Mouse (Mus musculus): ENCODE measurements around the gene Vmn1r86.
A peak's percentile ranks its signal among the peaks of the same experiment; 100 is the strongest.

Vmn1r86 gene

GRCm38 (mm10) chr7:13119817-13120216 is at the start of gene Vmn1r86:
Gene Vmn1r86, minus strand, starts transcription at chr7:13119917.
- no peak for DNase-seq (ENCODE audit: low read depth, low spot score)

- no peak for DNase-seq (ENCODE audit: low read depth, low spot score)
These were observed 39.6 kb upstream of the Vmn1r86 start, which contains the start of gene Vmn1r88 for GRCm38 (mm10) chr7:13159268-13159667. Gene Vmn1r88, plus strand, starts transcription at chr7:13159568.

- DNase-seq (ENCODE audit: low read depth, low spot score), result no peak
These were observed 20.3 kb upstream of the Vmn1r86 start, which contains the start of gene Vmn1r87 for GRCm38 (mm10) chr7:13140057-13140456. Gene Vmn1r87, minus strand, starts transcription at chr7:13140157.

GRCm38 (mm10) chr7:13137340-13137739 is 17.6 kb upstream of the Vmn1r86 start:
- no peak for DNase-seq (ENCODE audit: low read depth, low spot score)

DNA sequence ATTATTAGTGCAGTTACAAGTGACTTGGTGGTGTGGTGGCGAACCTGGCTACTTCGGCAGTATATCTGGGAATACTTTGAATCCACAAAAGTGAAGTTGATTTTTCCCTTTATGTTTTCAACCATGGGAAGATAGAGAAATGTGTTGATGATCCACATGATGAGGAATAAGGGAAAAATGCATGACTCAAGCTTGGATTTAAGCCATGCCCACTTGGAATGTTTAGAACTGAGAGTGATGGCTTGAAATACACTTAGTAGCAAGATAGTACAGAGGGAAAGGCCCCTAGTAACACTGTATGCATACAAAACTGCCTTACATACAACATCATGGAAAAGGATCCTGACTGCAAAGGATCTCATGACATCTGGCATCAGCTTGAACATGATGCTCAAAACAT is 12.1 kb upstream of the Vmn1r86 start:
- DNase-seq (ENCODE audit: low read depth, low spot score), result no peak

DNA sequence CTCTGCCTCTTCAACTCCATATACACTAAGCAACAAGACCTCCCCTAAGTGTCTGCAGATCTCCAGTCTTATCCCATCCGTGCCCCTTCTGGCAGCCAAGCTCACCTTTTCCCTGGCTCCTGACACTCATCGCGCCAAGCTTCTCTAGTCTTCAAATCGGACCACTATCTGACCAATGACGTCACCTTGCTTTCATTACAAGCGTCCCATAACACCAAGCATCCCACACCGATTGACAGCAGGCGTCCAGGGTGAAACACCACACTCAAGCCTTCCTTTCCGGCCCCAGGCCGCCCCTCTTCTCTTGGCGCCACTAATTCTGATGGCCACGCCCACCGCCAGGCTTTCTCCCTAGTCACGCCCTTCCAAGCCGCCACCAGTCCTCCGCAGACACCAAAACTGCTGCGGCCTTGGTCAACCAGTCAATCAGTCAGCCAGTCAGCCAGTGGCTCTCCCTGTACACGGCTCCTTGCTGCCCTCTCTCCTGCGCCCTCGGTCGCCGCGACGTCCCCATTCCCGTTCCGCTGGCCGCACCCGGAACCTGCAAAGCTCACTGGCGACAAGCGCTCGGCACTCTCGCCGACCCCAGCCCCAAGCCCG is 3.9 kb upstream of the Vmn1r86 start:
- peak; percentile 52 for DNase-seq (ENCODE audit: low read depth, low spot score)

DNA sequence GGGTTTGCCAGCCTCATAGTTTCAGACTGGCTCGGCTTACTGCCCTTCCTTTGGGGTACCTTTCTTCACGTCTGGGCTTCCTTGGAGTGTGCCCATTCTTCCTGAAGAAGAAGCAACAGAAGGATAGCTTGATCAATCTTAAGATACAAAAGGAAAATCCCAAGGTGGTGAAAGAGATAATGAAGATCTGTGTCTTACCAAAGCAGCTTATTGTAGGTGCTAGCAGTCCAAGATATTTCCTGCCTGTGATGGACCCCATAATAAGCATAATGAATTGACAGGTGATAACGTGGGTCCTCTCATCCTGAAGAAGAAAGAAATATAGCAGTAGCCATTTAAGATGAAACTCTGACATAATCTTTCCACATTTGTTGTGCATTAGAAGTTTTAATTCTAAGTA is 24.6 kb downstream of the Vmn1r86 start, which contains the start of gene Vmn1r85:
Vmn1r85 (minus strand) TSS at position 101 of the 400 bp plus-strand sequence.
- DNase-seq (ENCODE audit: low read depth, low spot score), result no peak

DNA sequence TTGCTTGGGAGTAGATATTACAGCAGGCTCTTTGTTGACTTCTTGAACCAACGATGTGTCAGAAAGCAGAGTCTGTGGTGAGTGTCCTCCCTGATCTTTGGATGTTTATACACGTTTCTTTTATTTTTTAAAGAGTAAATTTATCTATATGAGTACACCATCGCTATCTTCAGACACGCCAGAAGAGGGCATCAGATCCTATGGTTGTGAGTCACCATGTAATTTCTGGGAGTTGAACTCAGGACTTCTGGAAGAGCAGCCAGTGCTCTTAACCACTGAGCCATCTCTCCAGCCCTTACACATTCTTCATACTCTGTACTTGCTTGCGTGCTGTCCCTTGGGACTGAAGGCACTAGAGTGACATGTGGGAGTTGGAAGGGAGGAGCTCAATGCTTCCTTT is 47.4 kb downstream of the Vmn1r86 start:
- peak; percentile 35 for DNase-seq (ENCODE audit: low read depth, low spot score)

DNA sequence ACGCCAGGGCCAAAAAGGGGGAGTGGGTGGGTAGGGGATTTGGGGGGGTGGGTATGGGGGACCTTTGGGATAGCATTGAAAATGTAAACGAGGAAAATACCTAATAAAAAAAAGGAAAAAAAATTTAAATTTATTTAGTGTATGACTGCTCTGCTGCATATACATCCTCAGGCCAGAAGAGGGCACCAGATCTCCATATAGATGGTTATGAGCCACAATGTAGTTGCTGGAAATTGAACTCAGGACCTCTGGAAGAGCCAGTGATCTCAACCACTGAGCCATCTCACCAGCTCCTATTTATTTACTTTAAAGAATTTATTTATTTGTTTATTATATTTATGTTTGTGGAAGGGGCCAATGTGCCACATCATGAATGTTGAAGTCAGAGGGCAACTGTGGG is 56.3 kb downstream of the Vmn1r86 start:
- DNase-seq (ENCODE audit: low read depth, low spot score), result peak; percentile 40

- DNase-seq (ENCODE audit: low read depth, low spot score), result peak; percentile 98
These were observed 60.2 kb downstream of the Vmn1r86 start for GRCm38 (mm10) chr7:13059536-13059935.

- DNase-seq (ENCODE audit: low read depth, low spot score), result peak; percentile 74
These were observed 62.6 kb downstream of the Vmn1r86 start for GRCm38 (mm10) chr7:13056913-13057700.

DNA sequence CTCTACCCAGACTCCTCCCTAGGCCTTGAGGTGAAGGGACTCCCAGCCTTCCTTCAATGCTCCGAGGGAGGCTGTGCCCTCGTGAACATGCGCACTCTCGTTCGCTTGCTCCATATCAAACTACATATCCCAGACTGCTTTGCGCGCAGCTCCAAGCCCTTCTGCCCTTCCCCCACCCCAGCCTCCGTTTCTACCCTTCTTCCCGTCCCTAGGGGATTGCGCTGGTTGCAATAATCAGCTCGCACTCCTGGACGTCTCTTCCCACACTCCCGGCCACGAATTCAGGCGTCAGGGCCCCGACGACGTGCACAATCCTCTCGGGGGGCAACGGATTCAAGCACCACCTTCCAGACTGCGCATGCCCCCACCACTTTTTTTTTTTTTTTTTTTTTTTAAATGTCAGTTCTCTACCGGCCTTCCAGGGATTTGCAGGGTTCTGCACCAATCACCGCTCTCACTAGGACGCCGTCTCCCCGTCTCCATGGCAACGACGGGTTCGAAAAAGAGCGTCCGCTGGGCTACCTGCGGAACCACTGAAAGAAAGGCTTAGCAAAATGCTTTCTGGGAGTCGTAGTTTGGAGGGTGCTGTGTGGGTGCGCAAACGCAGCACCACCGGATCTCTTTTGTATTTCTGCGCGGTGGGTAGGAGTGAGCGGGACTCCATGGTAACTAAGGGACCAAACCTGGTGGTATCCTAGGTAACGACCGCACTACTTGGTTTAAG is 65.3 kb downstream of the Vmn1r86 start, which contains the start of gene Mzf1:
Mzf1 (minus strand) TSS at position 478 of the 724 bp plus-strand sequence.
- peak; percentile 100 for DNase-seq (ENCODE audit: low read depth, low spot score)

DNA sequence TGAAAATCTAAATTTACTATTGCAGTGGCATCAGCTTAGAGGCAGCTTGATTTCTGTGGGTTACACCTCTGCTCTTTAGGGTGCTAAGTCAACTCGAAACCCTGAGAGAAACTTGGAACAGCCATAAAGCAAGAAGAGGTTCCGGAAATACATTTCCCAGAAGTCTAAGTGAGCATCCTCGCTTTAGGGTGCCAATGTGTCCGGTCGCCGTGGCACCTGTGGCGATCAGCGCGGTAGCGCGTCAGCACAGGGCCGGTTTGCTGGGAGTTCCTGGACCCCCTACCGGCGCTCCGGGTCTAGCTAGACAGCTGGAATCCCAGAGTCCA is 65.8 kb downstream of the Vmn1r86 start:
- DNase-seq (ENCODE audit: low read depth, low spot score), result no peak

GRCm38 (mm10) chr7:13053501-13053900 is 66.2 kb downstream of the Vmn1r86 start:
- DNase-seq (ENCODE audit: low read depth, low spot score), result no peak

DNA sequence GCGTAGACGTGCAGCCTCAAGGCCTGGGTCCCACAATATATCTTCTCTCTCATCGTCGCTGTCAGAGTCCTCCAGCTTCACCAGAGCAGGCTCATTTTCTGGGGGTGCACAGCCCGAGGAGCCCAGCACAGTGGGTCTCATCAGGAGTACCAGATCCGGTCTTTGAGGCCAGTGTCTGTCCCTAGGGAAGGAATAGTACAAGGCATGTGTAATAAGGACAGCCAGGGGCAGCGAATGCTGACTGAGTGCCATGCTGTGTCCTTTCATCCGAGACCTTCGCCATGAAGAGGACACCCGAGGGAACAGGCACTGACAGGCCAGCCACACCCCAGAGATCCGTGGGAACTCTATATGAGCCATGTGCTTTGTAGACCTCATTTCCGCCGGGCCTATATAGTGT is 66.7 kb downstream of the Vmn1r86 start:
- no peak for DNase-seq (ENCODE audit: low read depth, low spot score)

Measured in R1 (cell line).